Comparison of ENCODE assay signal across 25 mouse cellular contexts in the genomic region with DNA sequence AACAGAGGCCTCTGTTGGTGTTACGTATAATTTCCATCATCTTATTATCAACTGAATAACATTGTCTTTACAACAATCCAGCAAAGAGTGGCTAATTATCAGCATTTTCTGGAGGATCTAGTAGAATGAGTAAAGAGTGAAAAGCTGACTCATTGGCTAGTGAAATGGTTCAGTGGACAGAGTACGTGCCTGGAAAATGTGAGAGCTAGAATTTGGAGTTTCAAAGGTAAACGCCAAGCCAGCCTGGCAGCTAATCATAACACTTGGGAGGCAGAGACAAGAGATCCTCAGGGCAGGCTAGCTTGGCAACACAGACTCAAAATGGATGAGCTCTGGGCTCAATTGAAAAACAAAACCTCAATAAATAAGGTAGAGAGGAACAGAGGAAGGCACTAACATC.
A peak's percentile ranks its signal among the peaks of the same experiment; 100 is the strongest.
DNase-seq lines count a peak whose midpoint lies in the region.
"Had no signal": no experiment of that assay in that cellular context is flagged by ENCODE, and none has a peak within 500 bp of the region (broad histone marks: within the 10 kb centered on the region; RNA-seq: fewer than 3 reads in every experiment).

No protein-coding gene starts in this region.

- H3K9me3 ChIP-seq in heart, embryonic 10.5 days: no peaks in the 10 kb centered on the region
- H3K9me3 ChIP-seq: embryonic facial prominence, embryonic 12.5 days; embryonic facial prominence, embryonic 15.5 days; G1E; heart, embryonic 12.5 days; heart, embryonic 15.5 days; hindbrain, embryonic 10.5 days; hindbrain, embryonic 13.5 days had no signal

- no peak overlapping the region for H3K27ac ChIP-seq in heart, embryonic 10.5 days
- H3K27ac ChIP-seq: embryonic facial prominence, embryonic 12.5 days; embryonic facial prominence, embryonic 15.5 days; gastrocnemius, adult 2 months; heart, embryonic 15.5 days; hindbrain, embryonic 10.5 days; hindbrain, embryonic 13.5 days had no signal

- H3K36me3 ChIP-seq in heart, embryonic 10.5 days: no peaks in the 10 kb centered on the region
- H3K36me3 ChIP-seq: embryonic facial prominence, embryonic 12.5 days; embryonic facial prominence, embryonic 15.5 days; G1E; heart, embryonic 12.5 days; heart, embryonic 15.5 days; hindbrain, embryonic 10.5 days; hindbrain, embryonic 13.5 days had no signal

- H3K4me1 ChIP-seq in heart, embryonic 10.5 days: no peaks in the 10 kb centered on the region
- H3K4me1 ChIP-seq: embryonic facial prominence, embryonic 12.5 days; embryonic facial prominence, embryonic 15.5 days; heart, embryonic 12.5 days; heart, embryonic 15.5 days; hindbrain, embryonic 10.5 days; hindbrain, embryonic 13.5 days had no signal

- no peak overlapping the region for H3K4me3 ChIP-seq in heart, embryonic 10.5 days
- H3K4me3 ChIP-seq: embryonic facial prominence, embryonic 12.5 days; embryonic facial prominence, embryonic 15.5 days; gastrocnemius, adult 2 months; heart, embryonic 12.5 days; heart, embryonic 15.5 days; hindbrain, embryonic 10.5 days; hindbrain, embryonic 13.5 days had no signal

- WGBS in heart, embryonic 10.5 days: 79% methylated on average over 3 of the region's 3 CpGs

- DNase-seq in kidney, adult 11 months: peak; percentile 13
- no peak for DNase-seq in kidney, postnatal 14 days
- peak; percentile 78 for DNase-seq in kidney, adult 9 months
- no peak for DNase-seq in kidney, postnatal 4 days
- DNase-seq in Muller cell, postnatal 12 days (ENCODE audit: inconsistent ontology term): peak; percentile 33
- no peak for DNase-seq in heart, embryonic 10.5 days (ENCODE audit: low spot score)
- DNase-seq: adrenal gland, adult 8-10 months; adrenal gland, postnatal 25 days; B cell, adult 2 months; cerebellum, adult 11-12 months; cerebellum, adult 8-10 months; forebrain, postnatal 0 days; gastrocnemius, adult 2 months; gastrocnemius, postnatal 14 days; heart, adult 11 months; heart, postnatal 10 days; heart, postnatal 36 days had no signal

- H3K27me3 ChIP-seq in heart, embryonic 10.5 days (ENCODE audit: insufficient read depth, poor library complexity, severe bottlenecking): no peaks in the 10 kb centered on the region
- H3K27me3 ChIP-seq: CH12.LX; embryonic facial prominence, embryonic 12.5 days; embryonic facial prominence, embryonic 15.5 days; heart, embryonic 12.5 days; heart, embryonic 15.5 days; hindbrain, embryonic 13.5 days had no signal

Comparison
In these comparisons a context has a peak if more than half of its experiments do, and no peak if none do; other contexts are left out.
1. DNase-seq: peak in kidney, adult 11 months (single experiment), kidney, adult 9 months (single experiment) and Muller cell, postnatal 12 days (single experiment); none in kidney, postnatal 14 days (single experiment), kidney, postnatal 4 days (0 of 2) and heart, embryonic 10.5 days (single experiment).